Mouse (Mus musculus) lung, postnatal 0 days (tissue): ENCODE data around the gene H1fx.

Experiments used
- CTCF ChIP-seq: IDR thresholded peaks from 2 replicates; pipeline ENCODE4 v1.5.1; 2016; ENCODE audit warnings: antibody characterized with exemption, mild to moderate bottlenecking
- EP300 ChIP-seq: IDR thresholded peaks from 2 replicates; pipeline ENCODE4 v1.6.1; 2016; ENCODE audit warnings: antibody characterized with exemption, mild to moderate bottlenecking, control low read depth

GRCm38 (mm10) chr6:87980374-87981029 lies 935 bp downstream of the H1fx start:
- peak; percentile 60 for TF ChIP-seq CTCF
- TF ChIP-seq EP300, result no peak
